Mouse (Mus musculus) embryonic fibroblast, embryonic 13.5 days (primary cell): Measurements from ENCODE around the gene Siae.

Experiments
- CTCF ChIP-seq: IDR thresholded peaks from 2 replicates; pipeline ENCODE4 v1.5.1; 2011; ENCODE audit warnings: mild to moderate bottlenecking, control low read depth, low read length, moderate library complexity, borderline replicate concordance; ENCODE audit not compliant: insufficient read depth
- POLR2A ChIP-seq: IDR thresholded peaks from 2 replicates; pipeline ENCODE4 v1.6.1; 2011; ENCODE audit warnings: low read depth, mild to moderate bottlenecking, control low read depth, low read length, moderate library complexity

GRCm38 (mm10) chr9:37543869-37544440, 11.5 kb upstream of the Siae start:
- no peak for TF ChIP-seq CTCF
- no peak for TF ChIP-seq POLR2A
